38 mouse cellular contexts compared by ENCODE assay signal in the genomic region with DNA sequence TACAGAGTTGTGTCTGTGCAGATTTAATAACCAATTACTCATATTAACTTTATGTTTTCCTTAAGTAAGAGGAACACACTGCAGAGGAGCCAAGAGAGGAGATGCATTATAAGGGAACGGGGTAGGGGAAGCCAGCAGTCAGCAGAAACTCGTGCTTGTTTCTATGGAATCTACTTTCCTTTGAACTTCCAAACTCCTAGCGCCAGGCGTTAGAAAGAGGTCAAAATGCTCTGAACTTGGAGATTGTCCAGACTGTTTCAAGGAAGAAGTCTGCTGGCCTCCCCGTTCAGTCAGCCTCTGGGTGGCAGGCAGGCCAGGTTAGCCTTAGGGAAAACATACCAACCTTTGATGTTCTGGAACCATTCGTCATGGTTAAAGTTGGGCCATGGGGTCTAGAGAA. TPM values are rescaled to one million over a fixed set of nuclear protein-coding genes. Genes with fewer than 3 reads are reported as not detected.
DNase-seq lines count a peak whose midpoint lies in the region; ATAC-seq and TF ChIP-seq lines count a peak whose summit lies in the region.
"Had no signal": no experiment of that assay in that cellular context is flagged by ENCODE, and none has a peak within 500 bp of the region (broad histone marks: within the 10 kb centered on the region; RNA-seq: fewer than 3 reads in every experiment).

No protein-coding gene starts in this region.

- no peaks in the 10 kb centered on the region for H3K36me3 ChIP-seq in lung, postnatal 0 days (ENCODE audit: insufficient read depth, low read length)
- H3K36me3 ChIP-seq: embryonic facial prominence, embryonic 13.5 days; hindbrain, embryonic 12.5 days; intestine, embryonic 15.5 days; limb, embryonic 10.5 days; limb, embryonic 15.5 days; liver, embryonic 15.5 days; lung, embryonic 15.5 days; midbrain, embryonic 13.5 days; neural tube, embryonic 13.5 days had no signal

- TF ChIP-seq EP300 in lung, postnatal 0 days (IDR thresholded peaks at IDR 0.05), result no peak

- H3K9ac ChIP-seq in lung, postnatal 0 days (replicated peaks; ENCODE audit: low read depth), result no peak overlapping the region
- H3K9ac ChIP-seq: embryonic facial prominence, embryonic 13.5 days; hindbrain, embryonic 12.5 days; intestine, embryonic 15.5 days; limb, embryonic 15.5 days; liver, embryonic 15.5 days; lung, embryonic 15.5 days; midbrain, embryonic 13.5 days; neural tube, embryonic 13.5 days had no signal

- H3K4me2 ChIP-seq in lung, postnatal 0 days (replicated peaks; ENCODE audit: low read depth, low read length), result no peak overlapping the region
- H3K4me2 ChIP-seq: embryonic facial prominence, embryonic 13.5 days; heart, embryonic 11.5 days; hindbrain, embryonic 12.5 days; intestine, embryonic 15.5 days; limb, embryonic 15.5 days; liver, embryonic 15.5 days; lung, embryonic 15.5 days; midbrain, embryonic 13.5 days; neural tube, embryonic 13.5 days had no signal

- no peak overlapping the region for H3K27ac ChIP-seq in lung, postnatal 0 days (ENCODE audit: low read length)
- H3K27ac ChIP-seq: gastrocnemius, adult 2 months; hindbrain, embryonic 12.5 days; hindbrain, postnatal 0 days; intestine, embryonic 15.5 days; limb, embryonic 10.5 days; limb, embryonic 15.5 days; liver, embryonic 15.5 days; lung, embryonic 15.5 days; macrophage; midbrain, embryonic 13.5 days; neural tube, embryonic 13.5 days had no signal

- H3K27me3 ChIP-seq in lung, postnatal 0 days (replicated peaks; ENCODE audit: insufficient read depth, low read length), result no peaks in the 10 kb centered on the region
- H3K27me3 ChIP-seq: embryonic facial prominence, embryonic 13.5 days; hindbrain, embryonic 12.5 days; intestine, embryonic 15.5 days; limb, embryonic 15.5 days; liver, embryonic 15.5 days; lung, embryonic 15.5 days; midbrain, embryonic 13.5 days; neural tube, embryonic 13.5 days had no signal

- peak; percentile 22 for DNase-seq in embryo, embryonic 10 days (ENCODE audit: low spot score)
- no peak for DNase-seq in embryo, embryonic 10.5 days (ENCODE audit: low spot score)
- peak; percentile 27 for DNase-seq in kidney, postnatal 10 days
- DNase-seq in kidney, postnatal 4 days, result no peak
- DNase-seq in lung, postnatal 0 days (ENCODE audit: low spot score), result peak; percentile 47
- no peak for DNase-seq in lung, postnatal 25 days (ENCODE audit: low spot score)
- DNase-seq: B cell, adult 2 months; cerebellum, adult 8-10 months; cerebellum, postnatal 25 days; embryo, embryonic 11 days; gastrocnemius, adult 2 months; gastrocnemius, postnatal 36 days; heart, adult 18-20 months; heart, postnatal 36 days; layer of hippocampus, adult 9-11 months; retina, postnatal 1 day; right cerebral cortex, postnatal 14 days; thymus, postnatal 4 days had no signal

- 23% methylated on average over 6 of the region's 6 CpGs for WGBS in lung, postnatal 0 days

- no peaks in the 10 kb centered on the region for H3K9me3 ChIP-seq in lung, postnatal 0 days (ENCODE audit: low read length)
- H3K9me3 ChIP-seq: embryonic facial prominence, embryonic 13.5 days; hindbrain, embryonic 12.5 days; intestine, embryonic 15.5 days; limb, embryonic 10.5 days; limb, embryonic 15.5 days; liver, embryonic 15.5 days; lung, embryonic 15.5 days; midbrain, embryonic 13.5 days; neural tube, embryonic 13.5 days had no signal

- no peak for ATAC-seq in lung, postnatal 0 days
- ATAC-seq: forebrain, embryonic 16.5 days; hindbrain, postnatal 0 days; intestine, embryonic 15.5 days; midbrain, embryonic 13.5 days had no signal

- no peak for TF ChIP-seq CTCF in lung, postnatal 0 days (IDR thresholded peaks at IDR 0.05)

- 0 out of 2 replicates have a peak, but pooled peaks cover 8% of the 10 kb centered on the region for H3K4me1 ChIP-seq in lung, postnatal 0 days (ENCODE audit: insufficient read depth, low read depth, low read length)
- H3K4me1 ChIP-seq: liver, embryonic 15.5 days had no signal

- no peak overlapping the region for H3K4me3 ChIP-seq in lung, postnatal 0 days (ENCODE audit: low read depth, low read length)
- H3K4me3 ChIP-seq: embryonic facial prominence, embryonic 13.5 days; erythroblast, embryonic 14.5 days; gastrocnemius, adult 2 months; hindbrain, embryonic 12.5 days; intestine, embryonic 15.5 days; limb, embryonic 10.5 days; limb, embryonic 15.5 days; liver, embryonic 15.5 days; lung, embryonic 15.5 days; midbrain, embryonic 13.5 days; neural tube, embryonic 13.5 days had no signal

RNA-seq across cellular contexts. Expression of gene Susd4, which starts 25.2 kb away (rescaled TPM):
- polyA plus RNA-seq in lung, postnatal 0 days (2015; fragmentation: Nextera tagmentation; extraction: Ambion mirVana), result 13.3 and 14.7 TPM in 2 replicates
- polyA plus RNA-seq: erythroblast, embryonic 14.5 days; macrophage had no signal

RNA-seq across cellular contexts. Expression of gene Ccdc185, which starts 39.9 kb away (rescaled TPM):
- polyA plus RNA-seq in lung, postnatal 0 days (2015; fragmentation: Nextera tagmentation; extraction: Ambion mirVana), result not detected in 2 replicates
- polyA plus RNA-seq: embryonic facial prominence, embryonic 13.5 days; erythroblast, embryonic 14.5 days; forebrain, embryonic 11.5 days; forebrain, embryonic 16.5 days; heart, embryonic 11.5 days; heart, embryonic 16.5 days; hindbrain, embryonic 12.5 days; hindbrain, postnatal 0 days; intestine, embryonic 15.5 days; large intestine, adult 2 months; limb, embryonic 10.5 days; limb, embryonic 15.5 days; liver, embryonic 15.5 days; lung, embryonic 15.5 days; macrophage; midbrain, embryonic 13.5 days; neural tube, embryonic 13.5 days; small intestine, adult 2 months; stomach, embryonic 14.5 days; thymus, postnatal 0 days had no signal

Comparison
In these comparisons a context has a peak if more than half of its experiments do, and no peak if none do; other contexts are left out.
1. DNase-seq: peak in embryo, embryonic 10 days (single experiment), kidney, postnatal 10 days (single experiment) and lung, postnatal 0 days (single experiment); none in embryo, embryonic 10.5 days (single experiment), kidney, postnatal 4 days (0 of 2) and lung, postnatal 25 days (single experiment).